Mouse (Mus musculus) kidney, adult 2 months (tissue): ENCODE results near the gene Mta1. TPM values are rescaled to one million over a fixed set of nuclear protein-coding genes. Genes with fewer than 3 reads are reported as not detected.

Source experiments
- DNase-seq: peaks from one replicate; pipeline ENCODE4 v3.0.0; 2021
- H3K27ac ChIP-seq: fragments of 200-500 bp; 2 replicates; pipeline ENCODE4 v1.5.1; 2012; ENCODE audit warnings: low read depth, low read length, control low read depth, inconsistent platforms; ENCODE audit not compliant: insufficient read depth
- H3K27me3 ChIP-seq: fragments of 200-500 bp; replicated peaks from 2 replicates; pipeline ENCODE4 v1.6.1; 2012; ENCODE audit warnings: mild to moderate bottlenecking, moderate library complexity, low read length, inconsistent platforms; ENCODE audit not compliant: control insufficient read depth, insufficient read depth
- H3K36me3 ChIP-seq: fragments of 200-500 bp; 2 replicates; pipeline ENCODE4 v1.6.1; 2012; ENCODE audit warnings: mild to moderate bottlenecking, moderate library complexity, low read length, inconsistent platforms; ENCODE audit not compliant: control insufficient read depth, insufficient read depth
- H3K4me1 ChIP-seq: fragments of 200-500 bp; 2 replicates; pipeline ENCODE4 v1.6.1; 2011; ENCODE audit warnings: low read length; ENCODE audit not compliant: control insufficient read depth, insufficient read depth
- H3K4me3 ChIP-seq: fragments of 200-500 bp; 2 replicates; pipeline ENCODE4 v1.5.1; 2011; ENCODE audit warnings: mild to moderate bottlenecking, low read depth, low read length, control low read depth; ENCODE audit not compliant: insufficient read depth
- CTCF ChIP-seq: fragments of 200-500 bp; conservative IDR thresholded peaks from 2 replicates; pipeline ENCODE4 v1.5.1; 2011; ENCODE audit warnings: low read depth, mild to moderate bottlenecking, control low read depth, low read length, moderate library complexity, mixed read lengths; ENCODE audit not compliant: insufficient read depth, insufficient read length
- POLR2A ChIP-seq: fragments of 200-500 bp; IDR thresholded peaks from one replicate; pipeline ENCODE4 v1.6.1; 2011; ENCODE audit warnings: low read depth, low read length, control low read depth
- WGBS: fragments of 180-500 bp; shearing (Covaris S2); methylation state at CpG from one replicate; pipeline ENCODE4 v1.1.7; 2018; 5-methylcytosine and 5-hydroxymethylcytosine counted together
- polyA plus RNA-seq: library from polyadenylated mRNA; depleted of rRNA; stranded (reverse); fragments of >200 nt; gene quantifications from 2 replicates; pipeline ENCODE4 v1.2.3, GENCODE M21; 2012

Gene Mta1
- polyA plus RNA-seq, 1 experiment, result 39.0 TPM

GRCm38 (mm10) chr12:113134502-113134901, 36.4 kb downstream of the Mta1 start:
- DNase-seq, result no peak
- Histone ChIP-seq H3K4me3 (no peak overlapping the region), H3K4me1 (peaks cover 3% of the 10 kb centered on the region), H3K36me3 (peaks cover 1% of the 10 kb centered on the region; the same call in 1 of the 2 replicates), H3K27ac (no peak overlapping the region), H3K27me3 (no peaks in the 10 kb centered on the region)
- TF ChIP-seq POLR2A, result no peak
- WGBS, result 93% methylated on average over 4 of the region's 4 CpGs

- Histone ChIP-seq H3K27me3 (no peaks in the 10 kb centered on the region), H3K4me3 (no peak overlapping the region), H3K4me1 (peaks cover 5% of the 10 kb centered on the region), H3K27ac (no peak overlapping the region), H3K36me3 (peaks cover 1% of the 10 kb centered on the region; the same call in 1 of the 2 replicates)
- 91% methylated on average over 7 of the region's 7 CpGs for WGBS
- DNase-seq, result no peak
- no peak for TF ChIP-seq POLR2A
- TF ChIP-seq CTCF, result no peak
Observed at GRCm38 (mm10) chr12:113135401-113135800, 37.3 kb downstream of the Mta1 start.

GRCm38 (mm10) chr12:113136492-113137020, 38.5 kb downstream of the Mta1 start:
- TF ChIP-seq POLR2A, result no peak
- no peaks in the 10 kb centered on the region for H3K27me3 ChIP-seq
- no peak overlapping the region for H3K27ac ChIP-seq
- peaks cover 5% of the 10 kb centered on the region for H3K4me1 ChIP-seq
- H3K4me3 ChIP-seq, result no peak overlapping the region
- no peak for DNase-seq
- peaks cover 1% of the 10 kb centered on the region; the same call in 1 of the 2 replicates for H3K36me3 ChIP-seq
- 85% methylated on average over 17 of the region's 17 CpGs for WGBS

- DNase-seq, result no peak
- Histone ChIP-seq H3K27me3 (no peaks in the 10 kb centered on the region), H3K36me3 (peaks cover 1% of the 10 kb centered on the region; the same call in 1 of the 2 replicates), H3K4me3 (no peak overlapping the region), H3K4me1 (peaks cover 5% of the 10 kb centered on the region), H3K27ac (no peak overlapping the region)
- WGBS, result 92% methylated on average over 18 of the region's 18 CpGs
- TF ChIP-seq CTCF, result no peak
- TF ChIP-seq POLR2A, result no peak
Observed at GRCm38 (mm10) chr12:113137260-113138213, 39.5 kb downstream of the Mta1 start.

- Histone ChIP-seq H3K27ac (no peak overlapping the region), H3K27me3 (no peaks in the 10 kb centered on the region), H3K4me1 (peaks cover 5% of the 10 kb centered on the region), H3K4me3 (no peak overlapping the region), H3K36me3 (peaks cover 1% of the 10 kb centered on the region; the same call in 1 of the 2 replicates)
- DNase-seq, result no peak
- TF ChIP-seq CTCF, result no peak
- no peak for TF ChIP-seq POLR2A
- WGBS, result 69% methylated on average over 6 of the region's 6 CpGs
Observed at GRCm38 (mm10) chr12:113138291-113138690, 40.2 kb downstream of the Mta1 start.

- TF ChIP-seq CTCF (no peak), POLR2A (no peak)
- WGBS, result 46% methylated on average over 11 of the region's 11 CpGs
- Histone ChIP-seq H3K4me3 (no peak overlapping the region), H3K27ac (peak overlapping the region; percentile 53), H3K27me3 (no peaks in the 10 kb centered on the region), H3K4me1 (peaks cover 5% of the 10 kb centered on the region), H3K36me3 (peaks cover 1% of the 10 kb centered on the region; the same call in 1 of the 2 replicates)
- DNase-seq, result peak; percentile 69
Observed at GRCm38 (mm10) chr12:113138901-113139864, 41.1 kb downstream of the Mta1 start.
